ENCODE assay signal across 8 mouse cellular contexts in genomic region chr12:51708941-51709686, GRCm38 (mm10). TPM values are rescaled to one million over a fixed set of nuclear protein-coding genes. Genes with fewer than 3 reads are reported as not detected.
A peak's percentile ranks its signal among the peaks of the same experiment; 100 is the strongest.
DNase-seq lines count a peak whose midpoint lies in the region; ATAC-seq and TF ChIP-seq lines count a peak whose summit lies in the region.

No protein-coding gene starts in this region.

- no peaks in the 10 kb centered on the region for H3K9me3 ChIP-seq in lung, embryonic 14.5 days (ENCODE audit: low read depth, low read length)
- no peaks in the 10 kb centered on the region for H3K9me3 ChIP-seq in hindbrain, embryonic 10.5 days

- peak overlapping the region; percentile 45 for H3K4me3 ChIP-seq in gastrocnemius, adult 2 months
- H3K4me3 ChIP-seq in lung, embryonic 14.5 days (ENCODE audit: low read depth, low read length) = no peak overlapping the region
- H3K4me3 ChIP-seq in hindbrain, embryonic 10.5 days = no peak overlapping the region

- ATAC-seq in lung, embryonic 14.5 days (ENCODE audit: insufficient read depth) = peak; percentile 32; the same call in 1 of the 2 replicates
- ATAC-seq in granulocyte monocyte progenitor cell, adult 5-6 weeks (replicated peaks; ENCODE audit: poor library complexity, severe bottlenecking) = no peak

- TF ChIP-seq CTCF in gastrocnemius, adult 2 months (IDR thresholded peaks at IDR 0.05) = no peak
- TF ChIP-seq CTCF in lung, embryonic 14.5 days (IDR thresholded peaks at IDR 0.05; ENCODE audit: low read depth) = no peak

- intact Hi-C loops in gastrocnemius, adult 2 months (cut with DNase I) = no loop called here

- no peaks in the 10 kb centered on the region for H3K36me3 ChIP-seq in lung, embryonic 14.5 days (ENCODE audit: insufficient read depth)
- 0 out of 2 replicates have a peak, but pooled peaks cover 4% of the 10 kb centered on the region for H3K36me3 ChIP-seq in hindbrain, embryonic 10.5 days

- no peak overlapping the region for H3K9ac ChIP-seq in lung, embryonic 14.5 days

- H3K27ac ChIP-seq in gastrocnemius, adult 2 months = peak overlapping the region; percentile 82
- H3K27ac ChIP-seq in lung, embryonic 14.5 days (ENCODE audit: low read depth) = peak overlapping the region; percentile 65; the same call in 1 of the 2 replicates
- H3K27ac ChIP-seq in hindbrain, embryonic 10.5 days = no peak overlapping the region

- DNase-seq in gastrocnemius, adult 2 months = peak; percentile 39
- DNase-seq in gastrocnemius, adult 18-20 months (ENCODE audit: low spot score) = no peak
- peak; percentile 86 for DNase-seq in ZHBTc4 (ENCODE audit: low read depth, low spot score)
- DNase-seq in heart, postnatal 4 days = peak; percentile 51
- DNase-seq in lung, embryonic 14.5 days = peak; percentile 57
- no peak for DNase-seq in cerebellum, adult 9-11 months
- no peak for DNase-seq in hindbrain, embryonic 10.5 days (ENCODE audit: low spot score)

- 52% methylated on average over 14 of the region's 14 CpGs for WGBS in lung, embryonic 14.5 days
- 72% methylated on average over 14 of the region's 14 CpGs for WGBS in hindbrain, embryonic 10.5 days

- H3K4me1 ChIP-seq in lung, embryonic 14.5 days (ENCODE audit: insufficient read depth) = peaks cover 3% of the 10 kb centered on the region; the same call in 1 of the 2 replicates
- peaks cover 15% of the 10 kb centered on the region for H3K4me1 ChIP-seq in hindbrain, embryonic 10.5 days (replicated peaks)

- H3K4me2 ChIP-seq in lung, embryonic 14.5 days = no peak overlapping the region

- no peaks in the 10 kb centered on the region for H3K27me3 ChIP-seq in lung, embryonic 14.5 days (ENCODE audit: insufficient read depth, low read length)
- no peaks in the 10 kb centered on the region for H3K27me3 ChIP-seq in hindbrain, embryonic 10.5 days (ENCODE audit: insufficient read depth, poor library complexity, severe bottlenecking)

RNA-seq across cellular contexts. Expression of gene Strn3, which starts 17.4 kb away (rescaled TPM):
- total RNA-seq in gastrocnemius, adult 2 months (2021) = 100 to 1,000 TPM; 142 to 174 TPM
- 100 to 1,000 TPM; 148 to 171 TPM for total RNA-seq in gastrocnemius, adult 18-20 months (2021)
- 10 to 100 TPM; 90.7 to 91.0 TPM for total RNA-seq in heart, postnatal 4 days (2021)
- 56.5 and 61.3 TPM in 2 replicates for polyA plus RNA-seq in lung, embryonic 14.5 days (2014; fragmentation: Nextera tagmentation; extraction: Ambion mirVana)
- 30.4 and 34.3 TPM in 2 replicates for total RNA-seq in granulocyte monocyte progenitor cell, adult 5-6 weeks (2014; fragmentation: Nextera tagmentation)
- 51.1 and 60.8 TPM in 2 replicates for total RNA-seq in granulocyte monocyte progenitor cell, adult 5-6 weeks (2017)
- polyA plus RNA-seq in hindbrain, embryonic 10.5 days (2016; fragmentation: Nextera tagmentation; extraction: Ambion mirVana) = 39.2 and 41.6 TPM in 2 replicates

RNA-seq across cellular contexts. Expression of gene Ap4s1, which starts 18.3 kb away (rescaled TPM):
- 10 to 100 TPM; 60.2 to 61.3 TPM for total RNA-seq in gastrocnemius, adult 2 months (2021)
- 10 to 100 TPM; 59.6 to 61.8 TPM for total RNA-seq in gastrocnemius, adult 18-20 months (2021)
- 10 to 100 TPM; 29.3 to 30.0 TPM for total RNA-seq in heart, postnatal 4 days (2021)
- 37.0 and 38.5 TPM in 2 replicates for polyA plus RNA-seq in lung, embryonic 14.5 days (2014; fragmentation: Nextera tagmentation; extraction: Ambion mirVana)
- 23.7 and 40.1 TPM in 2 replicates for total RNA-seq in granulocyte monocyte progenitor cell, adult 5-6 weeks (2014; fragmentation: Nextera tagmentation)
- 16.8 and 27.4 TPM in 2 replicates for total RNA-seq in granulocyte monocyte progenitor cell, adult 5-6 weeks (2017)
- polyA plus RNA-seq in hindbrain, embryonic 10.5 days (2016; fragmentation: Nextera tagmentation; extraction: Ambion mirVana) = 38.6 and 48.6 TPM in 2 replicates

Comparison
In these comparisons a context has a peak if more than half of its experiments do, and no peak if none do; other contexts are left out.
1. DNase-seq: peak in gastrocnemius, adult 2 months (single experiment), ZHBTc4 (single experiment), heart, postnatal 4 days (single experiment) and lung, embryonic 14.5 days (single experiment); none in gastrocnemius, adult 18-20 months (single experiment), cerebellum, adult 9-11 months (single experiment) and hindbrain, embryonic 10.5 days (single experiment).